Mouse (Mus musculus) kidney, adult 2 months (tissue): ENCODE measurements around the gene Disp2. TPM values are rescaled to one million over a fixed set of nuclear protein-coding genes. Genes with fewer than 3 reads are reported as not detected.
A peak's percentile ranks its signal among the peaks of the same experiment; 100 is the strongest.

Experiments used
- DNase-seq: peaks from one replicate; pipeline ENCODE4 v3.0.0; 2021
- H3K27ac ChIP-seq: fragments of 200-500 bp; 2 replicates; pipeline ENCODE4 v1.5.1; 2012; ENCODE audit warnings: low read depth, low read length, control low read depth, inconsistent platforms; ENCODE audit not compliant: insufficient read depth
- H3K27me3 ChIP-seq: fragments of 200-500 bp; replicated peaks from 2 replicates; pipeline ENCODE4 v1.6.1; 2012; ENCODE audit warnings: mild to moderate bottlenecking, moderate library complexity, low read length, inconsistent platforms; ENCODE audit not compliant: control insufficient read depth, insufficient read depth
- H3K36me3 ChIP-seq: fragments of 200-500 bp; 2 replicates; pipeline ENCODE4 v1.6.1; 2012; ENCODE audit warnings: mild to moderate bottlenecking, moderate library complexity, low read length, inconsistent platforms; ENCODE audit not compliant: control insufficient read depth, insufficient read depth
- H3K4me1 ChIP-seq: fragments of 200-500 bp; 2 replicates; pipeline ENCODE4 v1.6.1; 2011; ENCODE audit warnings: low read length; ENCODE audit not compliant: control insufficient read depth, insufficient read depth
- H3K4me3 ChIP-seq: fragments of 200-500 bp; 2 replicates; pipeline ENCODE4 v1.5.1; 2011; ENCODE audit warnings: mild to moderate bottlenecking, low read depth, low read length, control low read depth; ENCODE audit not compliant: insufficient read depth
- CTCF ChIP-seq: fragments of 200-500 bp; conservative IDR thresholded peaks from 2 replicates; pipeline ENCODE4 v1.5.1; 2011; ENCODE audit warnings: low read depth, mild to moderate bottlenecking, control low read depth, low read length, moderate library complexity, mixed read lengths; ENCODE audit not compliant: insufficient read depth, insufficient read length
- POLR2A ChIP-seq: fragments of 200-500 bp; IDR thresholded peaks from one replicate; pipeline ENCODE4 v1.6.1; 2011; ENCODE audit warnings: low read depth, low read length, control low read depth
- WGBS: fragments of 180-500 bp; shearing (Covaris S2); methylation state at CpG from one replicate; pipeline ENCODE4 v1.1.7; 2018; 5-methylcytosine and 5-hydroxymethylcytosine counted together
- polyA plus RNA-seq: library from polyadenylated mRNA; depleted of rRNA; stranded (reverse); fragments of >200 nt; gene quantifications from 2 replicates; pipeline ENCODE4 v1.2.3, GENCODE M21; 2012

Disp2 gene
- polyA plus RNA-seq, 1 experiment: 0.67 TPM

GRCm38 (mm10) chr2:118761358-118761757 is 18.2 kb upstream of the Disp2 start:
- H3K27me3 ChIP-seq: no peaks in the 10 kb centered on the region
- peak overlapping the region; percentile 54 for H3K4me3 ChIP-seq
- WGBS: 87% methylated on average over 12 of the region's 12 CpGs
- H3K4me1 ChIP-seq: peaks cover 14% of the 10 kb centered on the region; the same call in 1 of the 2 replicates
- DNase-seq: no peak
- no peak for TF ChIP-seq POLR2A
- TF ChIP-seq CTCF: 0 out of 2 replicates have a peak, but pooled peaks have one; percentile 5
- peak overlapping the region; percentile 96 for H3K27ac ChIP-seq
- no peaks in the 10 kb centered on the region for H3K36me3 ChIP-seq

- WGBS: 7% methylated on average over 29 of the region's 29 CpGs
These were observed 17.4 kb upstream of the Disp2 start, which contains the start of gene Ccdc9b for GRCm38 (mm10) chr2:118761906-118762783. TSS of gene Ccdc9b (minus strand) at chr2:118762661.

GRCm38 (mm10) chr2:118762784-118763148 is 16.8 kb upstream of the Disp2 start:
- no peak for DNase-seq
- Histone ChIP-seq H3K27ac (peak overlapping the region; percentile 96), H3K36me3 (no peaks in the 10 kb centered on the region), H3K27me3 (no peaks in the 10 kb centered on the region), H3K4me3 (peak overlapping the region; percentile 8; the same call in 1 of the 2 replicates), H3K4me1 (peaks cover 14% of the 10 kb centered on the region; the same call in 1 of the 2 replicates)
- TF ChIP-seq CTCF (no peak), POLR2A (no peak)
- whole genome bisulfite sequencing: 6% methylated on average over 10 of the region's 10 CpGs

More at GRCm38 (mm10) chr2:118761906-118762783, 17.4 kb upstream of the Disp2 start, which contains the start of gene Ccdc9b:
- Histone ChIP-seq H3K27ac (peak within 1 kb of the TSS; percentile 96), H3K4me3 (peak within 1 kb of the TSS; percentile 54), H3K27me3 (no peaks in the 10 kb centered on the region), H3K36me3 (no peaks in the 10 kb centered on the region), H3K4me1 (peaks cover 14% of the 10 kb centered on the region; the same call in 1 of the 2 replicates)
- DNase-seq: peak; percentile 97
- no peak for TF ChIP-seq POLR2A
- no peak for TF ChIP-seq CTCF

- 68% methylated on average over 7 of the region's 7 CpGs for WGBS
- Histone ChIP-seq H3K4me1 (peaks cover 14% of the 10 kb centered on the region; the same call in 1 of the 2 replicates), H3K27me3 (no peaks in the 10 kb centered on the region), H3K4me3 (no peak overlapping the region), H3K36me3 (no peaks in the 10 kb centered on the region), H3K27ac (peak overlapping the region; percentile 96)
- DNase-seq: peak; percentile 68
- TF ChIP-seq POLR2A: no peak
- no peak for TF ChIP-seq CTCF
These were observed 16.1 kb upstream of the Disp2 start for GRCm38 (mm10) chr2:118763469-118763868.

GRCm38 (mm10) chr2:118764094-118764831 is 15.3 kb upstream of the Disp2 start:
- Histone ChIP-seq H3K4me1 (peaks cover 14% of the 10 kb centered on the region; the same call in 1 of the 2 replicates), H3K27ac (no peak overlapping the region), H3K4me3 (no peak overlapping the region), H3K27me3 (no peaks in the 10 kb centered on the region), H3K36me3 (no peaks in the 10 kb centered on the region)
- TF ChIP-seq CTCF: peak; percentile 50
- TF ChIP-seq POLR2A: no peak
- peak; percentile 57 for DNase-seq
- 31% methylated on average over 11 of the region's 11 CpGs for WGBS

- no peak overlapping the region for H3K27ac ChIP-seq
- H3K4me1 ChIP-seq: peaks cover 14% of the 10 kb centered on the region; the same call in 1 of the 2 replicates
- TF ChIP-seq CTCF: no peak
- no peak for TF ChIP-seq POLR2A
- no peak for DNase-seq
- H3K4me3 ChIP-seq: no peak overlapping the region
- H3K36me3 ChIP-seq: no peaks in the 10 kb centered on the region
- 74% methylated on average over 5 of the region's 5 CpGs for WGBS
- no peaks in the 10 kb centered on the region for H3K27me3 ChIP-seq
These were observed 14.6 kb upstream of the Disp2 start for GRCm38 (mm10) chr2:118764875-118765274.
